Mouse (Mus musculus) thymus, postnatal 0 days (tissue): ENCODE results near the gene Gm21891. TPM values are rescaled to one million over a fixed set of nuclear protein-coding genes. Genes with fewer than 3 reads are reported as not detected.
"Not testable (repeated sequence)": the region's sequence is repeated elsewhere in the genome, so short reads cannot be mapped to it uniquely, and the experiment has no call there.

Experiments
- DNase-seq: peaks from one replicate; pipeline ENCODE4 v3.0.0-alpha.2; 2015; ENCODE audit warnings: low spot score
- polyA plus RNA-seq: library from polyadenylated mRNA; unstranded; fragments of >200 nt; fragmentation: Nextera tagmentation; extraction: Ambion mirVana; gene quantifications from 2 replicates; pipeline ENCODE4 v1.2.1, GENCODE M21; 2015

Gm21891 gene
- not detected in 2 replicates for polyA plus RNA-seq

- not testable (repeated sequence) for DNase-seq
Measured at GRCm38 (mm10) chrY:13133392-13133791, at the start of gene Gm21891. Gene Gm21891, minus strand, starts transcription at chrY:13133492.

- not testable (repeated sequence) for DNase-seq
Measured at GRCm38 (mm10) chrY:13161668-13162067, 28.4 kb upstream of the Gm21891 start, which contains the start of gene Gm21425. Gene Gm21425, plus strand, starts transcription at chrY:13161968.

Other genes with a start within 250 kb of the Gm21891 start
- gene Gm20807, start 90.6 kb downstream of the Gm21891 start, polyA plus RNA-seq, result not detected in 2 replicates
- gene Gm21425, start 28.5 kb upstream of the Gm21891 start, polyA plus RNA-seq, result not detected in 2 replicates
- not detected in 2 replicates for gene Gm21828, start 90.4 kb upstream of the Gm21891 start, polyA plus RNA-seq
- not detected in 2 replicates for gene Gm21440, start 118.9 kb upstream of the Gm21891 start, polyA plus RNA-seq
- not detected in 2 replicates for gene Gm21454, start 119.0 kb upstream of the Gm21891 start, polyA plus RNA-seq
- not detected in 2 replicates for gene Gm21725, start 215.6 kb upstream of the Gm21891 start, polyA plus RNA-seq